Mouse (Mus musculus) CH12.LX (cell line): Measurements from ENCODE around the gene Dhx57. TPM values are rescaled to one million over a fixed set of nuclear protein-coding genes. Genes with fewer than 3 reads are reported as not detected.
A peak's percentile ranks its signal among the peaks of the same experiment; 100 is the strongest.

Experiments
- DNase-seq: peaks from one replicate; pipeline ENCODE4 v3.0.0-alpha.2; 2013; ENCODE audit errors: extremely low read depth
- H3K27ac ChIP-seq: 2 replicates; pipeline ENCODE4 v1.5.1; 2012; ENCODE audit warnings: low read depth, mild to moderate bottlenecking, control low read depth, moderate library complexity; ENCODE audit not compliant: insufficient read depth
- H3K27me3 ChIP-seq: replicated peaks from 2 replicates; pipeline ENCODE3; 2012; ENCODE audit warnings: inconsistent platforms
- H3K36me3 ChIP-seq, 2 experiments: replicated peaks in 1 of 2; 2 replicates each; pipeline versions ENCODE3 to v1.6.1; 2012; ENCODE audit warnings: inconsistent platforms in 1 of 2, low read length in 1 of 2, mild to moderate bottlenecking in 1 of 2, mixed read lengths in 1 of 2, moderate library complexity in 1 of 2; ENCODE audit not compliant: control insufficient read depth in 1 of 2, insufficient read depth in 1 of 2
- H3K4me1 ChIP-seq, 2 experiments: 2 replicates each; pipeline ENCODE4 v1.6.1; 2012; ENCODE audit warnings: inconsistent platforms in 1 of 2, moderate library complexity in 1 of 2; ENCODE audit not compliant: insufficient read depth in 2 of 2, control insufficient read depth in 1 of 2
- H3K4me2 ChIP-seq: 2 replicates; pipeline ENCODE4 v1.6.1; 2012; ENCODE audit warnings: low read depth, mild to moderate bottlenecking, control low read depth; ENCODE audit not compliant: poor library complexity, insufficient read depth, severe bottlenecking
- H3K4me3 ChIP-seq, 3 experiments: fragments of 150-350 bp in 1 of 3; sonication (generic) in 1 of 3; replicated peaks in 1 of 3; 2 replicates each; pipeline versions ENCODE3 to v1.5.1; 2011 to 2012; ENCODE audit warnings: low read depth in 2 of 3, low read length in 2 of 3, mild to moderate bottlenecking in 2 of 3, moderate library complexity in 2 of 3, control low read depth in 1 of 3, improper control_type of control experiment in 1 of 3, inconsistent platforms in 1 of 3, mixed read lengths in 1 of 3; ENCODE audit not compliant: poor library complexity in 1 of 3
- H3K79me2 ChIP-seq: replicated peaks from 2 replicates; pipeline ENCODE4 v1.6.1; 2012; ENCODE audit warnings: mild to moderate bottlenecking, moderate library complexity; ENCODE audit not compliant: control insufficient read depth, poor library complexity, insufficient read depth, severe bottlenecking; ENCODE audit errors: extremely low read depth
- H3K9ac ChIP-seq: 2 replicates; pipeline ENCODE4 v1.6.1; 2012; ENCODE audit warnings: low read depth, mild to moderate bottlenecking, control low read depth, moderate library complexity; ENCODE audit not compliant: insufficient read depth
- H3K9me3 ChIP-seq: replicated peaks from 2 replicates; pipeline ENCODE3; 2012; ENCODE audit warnings: low read length, inconsistent platforms, mixed read lengths
- CHD1 ChIP-seq: IDR thresholded peaks from 2 replicates; pipeline ENCODE4 v1.6.1; 2012; ENCODE audit warnings: low read depth, low read length, improper control_type of control experiment, inconsistent platforms
- CHD2 ChIP-seq: IDR thresholded peaks from 2 replicates; pipeline ENCODE4 v1.6.1; 2011; ENCODE audit warnings: low read length, improper control_type of control experiment
- CTCF ChIP-seq, 2 experiments: IDR thresholded peaks in 1 of 2; conservative IDR thresholded peaks in 1 of 2; 2 replicates each; pipeline ENCODE4 v1.5.1; 2011 to 2012; ENCODE audit warnings: low read depth in 2 of 2, low read length in 2 of 2, improper control_type of control experiment in 1 of 2, inconsistent platforms in 1 of 2, mild to moderate bottlenecking in 1 of 2, moderate library complexity in 1 of 2
- ELF1 ChIP-seq: IDR thresholded peaks from 2 replicates; pipeline ENCODE4 v1.6.1; 2014; ENCODE audit warnings: low read depth, mild to moderate bottlenecking, inconsistent platforms, low read length, improper control_type of control experiment
- EP300 ChIP-seq: IDR thresholded peaks from 2 replicates; pipeline ENCODE4 v1.6.1; 2011; ENCODE audit warnings: low read length, improper control_type of control experiment
- ETS1 ChIP-seq: conservative IDR thresholded peaks from 2 replicates; pipeline ENCODE4 v1.6.1; 2012; ENCODE audit warnings: low read depth, mild to moderate bottlenecking, inconsistent platforms, low read length, improper control_type of control experiment, moderate library complexity
- GABPA ChIP-seq: IDR thresholded peaks from 2 replicates; pipeline ENCODE4 v1.6.1; 2012; ENCODE audit warnings: low read depth, low read length, improper control_type of control experiment, inconsistent platforms; ENCODE audit not compliant: insufficient replicate concordance
- IRF4 ChIP-seq: IDR thresholded peaks from 2 replicates; pipeline ENCODE4 v1.6.1; 2014; ENCODE audit warnings: low read depth, mild to moderate bottlenecking, inconsistent platforms, low read length, improper control_type of control experiment
- JUN ChIP-seq: IDR thresholded peaks from 2 replicates; pipeline ENCODE4 v1.6.1; 2011; ENCODE audit warnings: low read depth, mild to moderate bottlenecking, low read length, improper control_type of control experiment, moderate library complexity; ENCODE audit not compliant: insufficient read depth
- KAT2A ChIP-seq: IDR thresholded peaks from 2 replicates; pipeline ENCODE4 v1.6.1; 2012; ENCODE audit warnings: low read length, improper control_type of control experiment, inconsistent platforms; ENCODE audit not compliant: insufficient replicate concordance
- MAFK ChIP-seq: IDR thresholded peaks from 2 replicates; pipeline ENCODE4 v1.6.1; 2011; ENCODE audit warnings: low read length, improper control_type of control experiment; ENCODE audit not compliant: insufficient replicate concordance
- MAX ChIP-seq: IDR thresholded peaks from 2 replicates; pipeline ENCODE4 v1.6.1; 2011; ENCODE audit warnings: low read length, improper control_type of control experiment
- MEF2A ChIP-seq: IDR thresholded peaks from 2 replicates; pipeline ENCODE4 v1.6.1; 2014; ENCODE audit warnings: low read depth, mild to moderate bottlenecking, inconsistent platforms, low read length, improper control_type of control experiment, borderline replicate concordance
- MXI1 ChIP-seq: IDR thresholded peaks from 2 replicates; pipeline ENCODE4 v1.6.1; 2011; ENCODE audit warnings: mild to moderate bottlenecking, low read depth, low read length, improper control_type of control experiment
- NELFE ChIP-seq: IDR thresholded peaks from 2 replicates; pipeline ENCODE4 v1.6.1; 2011; ENCODE audit warnings: low read depth, low read length, improper control_type of control experiment
- POLR2A ChIP-seq: IDR thresholded peaks from 2 replicates; pipeline ENCODE4 v1.6.1; 2011; ENCODE audit warnings: low read depth, mild to moderate bottlenecking, improper control_type of control experiment, low read length
- RAD21 ChIP-seq: IDR thresholded peaks from 2 replicates; pipeline ENCODE4 v1.6.1; 2011; ENCODE audit warnings: low read depth, mild to moderate bottlenecking, low read length, improper control_type of control experiment, moderate library complexity
- RCOR1 ChIP-seq: conservative IDR thresholded peaks from 2 replicates; pipeline ENCODE4 v1.6.1; 2012; ENCODE audit warnings: low read depth, mild to moderate bottlenecking, inconsistent platforms, low read length, improper control_type of control experiment
- SIN3A ChIP-seq: IDR thresholded peaks from 2 replicates; pipeline ENCODE4 v1.6.1; 2012; ENCODE audit warnings: low read length, improper control_type of control experiment, inconsistent platforms
- SMC3 ChIP-seq: IDR thresholded peaks from 2 replicates; pipeline ENCODE4 v1.6.1; 2011; ENCODE audit warnings: low read depth, low read length, improper control_type of control experiment
- TBP ChIP-seq: conservative IDR thresholded peaks from 2 replicates; pipeline ENCODE4 v1.6.1; 2011; ENCODE audit warnings: low read depth, low read length, improper control_type of control experiment
- TCF12 ChIP-seq: IDR thresholded peaks from 2 replicates; pipeline ENCODE4 v1.6.1; 2014; ENCODE audit warnings: low read depth, mild to moderate bottlenecking, inconsistent platforms, low read length, improper control_type of control experiment
- UBTF ChIP-seq: IDR thresholded peaks from 2 replicates; pipeline ENCODE4 v1.6.1; 2012; ENCODE audit warnings: low read depth, mild to moderate bottlenecking, inconsistent platforms, low read length, improper control_type of control experiment, moderate library complexity
- USF1 ChIP-seq: IDR thresholded peaks from 2 replicates; pipeline ENCODE4 v1.6.1; 2014; ENCODE audit warnings: low read depth, mild to moderate bottlenecking, inconsistent platforms, low read length, improper control_type of control experiment
- ZC3H11A ChIP-seq: IDR thresholded peaks from 2 replicates; pipeline ENCODE4 v1.6.1; 2012; ENCODE audit warnings: low read depth, mild to moderate bottlenecking, inconsistent platforms, low read length, improper control_type of control experiment
- ZKSCAN1 ChIP-seq: IDR thresholded peaks from 2 replicates; pipeline ENCODE4 v1.6.1; 2012; ENCODE audit warnings: low read depth, inconsistent platforms, low read length, improper control_type of control experiment, borderline replicate concordance
- ZMIZ1 ChIP-seq: IDR thresholded peaks from 2 replicates; pipeline ENCODE4 v1.6.1; 2012; ENCODE audit warnings: low read depth, mild to moderate bottlenecking, inconsistent platforms, low read length, improper control_type of control experiment
- ZNF384 ChIP-seq: IDR thresholded peaks from 2 replicates; pipeline ENCODE4 v1.6.1; 2012; ENCODE audit warnings: low read depth, low read length, improper control_type of control experiment, inconsistent platforms
- dilution Hi-C: fragments of 300-500 bp; cut with MboI; formaldehyde crosslinking; loops from 2 replicates; pipeline ENCODE4 v1.14.3; 2020; ENCODE audit warnings: low sequenced_read_pairs; ENCODE audit not compliant: extremely low pct_unique_long_range_greater_than_20kb, extremely low pct_ligation_motif_present
- in situ Hi-C: fragments of 300-500 bp; cut with MboI; formaldehyde crosslinking; loops from 3 replicates; pipeline ENCODE4 v1.14.3; 2019; ENCODE audit warnings: low sequenced_read_pairs, low pct_ligation_motif_present, low pct_unique_long_range_greater_than_20kb, mixed read lengths
- polyA plus RNA-seq: library from polyadenylated mRNA; unstranded; fragments of >175 nt; gene quantifications from 2 replicates; pipeline ENCODE4 v1.2.1, GENCODE M21; 2012; ENCODE audit warnings: low read depth; ENCODE audit not compliant: insufficient read length
- total RNA-seq, 2 experiments: library from RNA; depleted of rRNA; stranded (reverse); fragments of 300-350 nt in 1 of 2; fragments of >200 nt in 1 of 2; gene quantifications; 2 replicates each; pipeline ENCODE4 v1.2.3; 2012 to 2014

Dhx57 gene
- total and polyA plus RNA-seq, 3 experiments: 20.3 to 22.4 (median 21.7) TPM

DNA sequence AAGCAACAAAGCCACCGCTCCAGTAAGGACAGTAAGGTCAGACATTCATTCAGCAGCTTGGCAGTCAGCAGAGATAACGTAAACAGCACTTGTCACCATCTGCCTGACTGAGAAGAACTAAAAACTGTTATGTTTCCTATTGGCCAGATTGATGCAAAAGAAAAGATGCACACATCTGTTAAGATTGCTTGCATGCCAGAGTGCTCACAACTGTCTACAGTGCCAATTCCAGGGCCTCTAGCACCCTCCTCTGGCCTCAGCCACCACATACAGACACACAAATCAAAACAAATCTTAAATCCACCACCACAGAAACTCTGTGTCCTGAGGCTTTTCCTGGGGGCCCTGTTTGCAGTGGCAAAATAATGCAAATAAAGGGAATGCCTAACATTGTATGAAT lies 42.1 kb upstream of the Dhx57 start:
- Histone ChIP-seq H3K4me3 (no peak overlapping the region), H3K9ac (no peak overlapping the region), H3K36me3 (no peaks in the 10 kb centered on the region), H3K79me2 (no peaks in the 10 kb centered on the region), H3K27me3 (peaks cover 1% of the 10 kb centered on the region), H3K4me2 (no peak overlapping the region), H3K9me3 (no peaks in the 10 kb centered on the region), H3K4me1 (peaks cover 0 to 5% of the 10 kb centered on the region in 2 experiments; a peak in 2 of 4 replicates), H3K27ac (no peak overlapping the region)
- dilution Hi-C loops (no loop called here), in situ Hi-C loops (no loop called here)
- peak; percentile 42 for DNase-seq
- TF ChIP-seq KAT2A: no peak
- TF ChIP-seq ETS1: no peak
- TF ChIP-seq ZNF384: no peak
- peak; percentile 3; the same call in 1 of the 2 replicates for TF ChIP-seq ZC3H11A
- TF ChIP-seq IRF4: no peak
- peak; percentile 32 to 85; a peak in 3 of 4 replicates for TF ChIP-seq CTCF (conservative IDR thresholded peaks at IDR 0.05 in 1 of 2, IDR thresholded peaks at IDR 0.05 in 1 of 2; ENCODE audit: low read depth in 2 of 2, low read length in 2 of 2)
- TF ChIP-seq EP300: no peak
- 0 out of 2 replicates have a peak, but pooled peaks have one; percentile 35 for TF ChIP-seq TBP
- TF ChIP-seq CHD2: no peak
- TF ChIP-seq CHD1: no peak
- TF ChIP-seq SMC3: peak; percentile 83
- no peak for TF ChIP-seq RCOR1
- no peak for TF ChIP-seq NELFE
- no peak for TF ChIP-seq TCF12
- TF ChIP-seq ZKSCAN1: no peak
- no peak for TF ChIP-seq GABPA
- no peak for TF ChIP-seq JUN
- peak; percentile 89 for TF ChIP-seq RAD21

GRCm38 (mm10) chr17:80326431-80326830 lies 36.2 kb upstream of the Dhx57 start:
- dilution Hi-C loops: no loop called here
- Histone ChIP-seq H3K4me3 (no peak overlapping the region), H3K4me2 (no peak overlapping the region), H3K9me3 (no peaks in the 10 kb centered on the region), H3K27ac (no peak overlapping the region), H3K36me3 (no peaks in the 10 kb centered on the region), H3K4me1 (peaks cover 7 to 27% of the 10 kb centered on the region in 2 experiments), H3K9ac (no peak overlapping the region), H3K79me2 (no peaks in the 10 kb centered on the region), H3K27me3 (no peaks in the 10 kb centered on the region)
- in situ Hi-C loops: no loop called here
- no peak for DNase-seq
- TF ChIP-seq ETS1 (no peak), CHD2 (no peak), NELFE (no peak), EP300 (no peak), RAD21 (no peak), MAFK (no peak), MEF2A (no peak), MAX (no peak), MXI1 (no peak), ZMIZ1 (no peak), ELF1 (no peak), USF1 (no peak), IRF4 (no peak), KAT2A (no peak), CTCF (conservative IDR thresholded peaks at IDR 0.05 in 1 of 2, IDR thresholded peaks at IDR 0.05 in 1 of 2; ENCODE audit: low read depth in 2 of 2, low read length in 2 of 2) (no peak), SMC3 (no peak), POLR2A (no peak), SIN3A (no peak), CHD1 (no peak), UBTF (no peak)
